ENCODE assay signal across 9 mouse cellular contexts in the genomic region with DNA sequence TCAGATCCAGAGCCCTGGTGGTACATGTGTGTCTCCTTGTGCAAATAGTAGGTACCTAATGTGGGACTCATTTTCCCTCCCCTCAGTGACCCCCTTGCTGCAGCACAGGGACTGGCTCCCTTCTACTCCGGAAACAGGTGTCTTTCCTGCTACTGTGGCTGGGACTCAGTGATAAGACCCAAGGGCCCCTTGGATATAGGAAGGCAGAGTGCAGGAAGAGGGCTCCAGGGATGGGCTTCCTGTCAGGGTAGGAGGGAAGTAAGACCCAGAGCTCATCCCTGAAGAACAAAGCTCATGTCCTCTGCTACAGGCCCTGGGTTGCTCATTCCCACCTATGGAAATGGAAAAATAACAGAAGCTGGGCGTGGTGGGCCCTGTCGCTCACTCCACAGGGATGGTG. TPM values are rescaled to one million over a fixed set of nuclear protein-coding genes. Genes with fewer than 3 reads are reported as not detected.
A peak's percentile ranks its signal among the peaks of the same experiment; 100 is the strongest.
DNase-seq lines count a peak whose midpoint lies in the region.
"Had no signal": no experiment of that assay in that cellular context is flagged by ENCODE, and none has a peak within 500 bp of the region (broad histone marks: within the 10 kb centered on the region; RNA-seq: fewer than 3 reads in every experiment).

No protein-coding gene starts in this region.

- DNase-seq in adrenal gland, postnatal 14 days = peak; percentile 55
- DNase-seq in adrenal gland, postnatal 25 days = no peak
- peak; percentile 34 for DNase-seq in heart, postnatal 14 days
- peak; percentile 36 for DNase-seq in liver
- DNase-seq in lung, postnatal 4 days = peak; percentile 57 to 80
- DNase-seq in right cerebral cortex, adult 2 months (ENCODE audit: low spot score in 2 of 2) = no peak
- no peak for DNase-seq in adrenal gland, postnatal 4 days (ENCODE audit: low spot score in 2 of 2)
- DNase-seq in frontal cortex, postnatal 36 days (ENCODE audit: low spot score in 2 of 2) = no peak
- DNase-seq: gastrocnemius, postnatal 25 days had no signal

- intact Hi-C loops in heart, postnatal 14 days (cut with DNase I) = no loop called here

RNA-seq across cellular contexts. Expression of gene Homer3, which starts 6.2 kb away (rescaled TPM):
- total RNA-seq in adrenal gland, postnatal 14 days (2021) = 21.3 and 25.0 TPM in 2 replicates
- total RNA-seq in adrenal gland, postnatal 25 days (2021) = 20.2 and 23.0 TPM in 2 replicates
- 10 to 100 TPM; 16.6 to 18.0 TPM for total RNA-seq in heart, postnatal 14 days (2021)
- total RNA-seq in adrenal gland, postnatal 4 days (2021) = 10 to 100 TPM; 44.8 to 50.6 TPM

RNA-seq across cellular contexts. Expression of gene Ddx49, which starts 25.8 kb away (rescaled TPM):
- 49.2 and 71.3 TPM in 2 replicates for total RNA-seq in adrenal gland, postnatal 14 days (2021)
- total RNA-seq in adrenal gland, postnatal 25 days (2021) = 50.1 and 64.7 TPM in 2 replicates
- total RNA-seq in heart, postnatal 14 days (2021) = 10 to 100 TPM; 28.9 to 29.0 TPM
- total RNA-seq in adrenal gland, postnatal 4 days (2021) = 10 to 100 TPM; 83.3 to 86.8 TPM

RNA-seq across cellular contexts. Expression of gene Cope, which starts 25.8 kb away (rescaled TPM):
- 215 and 222 TPM in 2 replicates for total RNA-seq in adrenal gland, postnatal 14 days (2021)
- 184 and 238 TPM in 2 replicates for total RNA-seq in adrenal gland, postnatal 25 days (2021)
- 100 to 1,000 TPM; 160 to 164 TPM for total RNA-seq in heart, postnatal 14 days (2021)
- total RNA-seq in adrenal gland, postnatal 4 days (2021) = 100 to 1,000 TPM; 188 to 192 TPM

RNA-seq across cellular contexts. Expression of gene Cers1, which starts 39.1 kb away (rescaled TPM):
- total RNA-seq in adrenal gland, postnatal 14 days (2021) = 1.9 and 2.9 TPM in 2 replicates
- 2.9 and 3.4 TPM in 2 replicates for total RNA-seq in adrenal gland, postnatal 25 days (2021)
- total RNA-seq in heart, postnatal 14 days (2021) = under 1 TPM; 0.56 to 0.72 TPM
- 1 to 10 TPM; 6.8 to 7.2 TPM for total RNA-seq in adrenal gland, postnatal 4 days (2021)

RNA-seq across cellular contexts. Expression of gene Armc6, which starts 42.2 kb away (rescaled TPM):
- 11.3 and 13.4 TPM in 2 replicates for total RNA-seq in adrenal gland, postnatal 14 days (2021)
- 11.3 and 20.8 TPM in 2 replicates for total RNA-seq in adrenal gland, postnatal 25 days (2021)
- total RNA-seq in heart, postnatal 14 days (2021) = 1 to 10 TPM; 6.6 to 9.7 TPM
- total RNA-seq in adrenal gland, postnatal 4 days (2021) = 10 to 100 TPM; 10.1 to 15.1 TPM

Comparison
In these comparisons a context has a peak if more than half of its experiments do, and no peak if none do; other contexts are left out.
1. DNase-seq: peak in adrenal gland, postnatal 14 days (single experiment), heart, postnatal 14 days (2 of 2), liver (single experiment) and lung, postnatal 4 days (2 of 2); none in adrenal gland, postnatal 25 days (single experiment), right cerebral cortex, adult 2 months (0 of 2), adrenal gland, postnatal 4 days (0 of 2) and frontal cortex, postnatal 36 days (0 of 2).